Mouse (Mus musculus) embryo, embryonic 11.5 days (tissue): ENCODE results near the gene Aak1.

Experiments used
- DNase-seq: peaks from one replicate; pipeline ENCODE4 v3.0.0-alpha.2; 2012; ENCODE audit warnings: low read depth, low spot score

The Aak1 gene

DNA sequence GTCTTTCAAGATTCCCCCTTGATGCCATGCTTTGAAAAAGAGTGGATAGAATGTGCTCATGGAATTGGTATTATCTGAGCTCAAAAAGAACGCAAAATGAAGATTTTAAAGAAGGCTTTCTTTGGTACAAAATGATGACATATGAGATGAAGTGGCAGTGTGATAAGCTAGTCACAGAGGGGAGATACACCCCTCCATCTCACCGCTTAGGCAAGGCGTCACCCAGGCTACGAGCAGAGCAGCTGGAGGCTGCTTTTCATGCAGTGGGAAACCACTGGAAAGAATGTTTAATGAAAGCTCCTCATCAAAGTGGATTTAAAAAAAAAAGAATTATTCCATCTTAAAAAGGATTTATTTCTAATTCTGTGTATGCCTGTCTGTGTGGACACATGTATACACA lies 37.5 kb downstream of the Aak1 start:
- no peak for DNase-seq

DNA sequence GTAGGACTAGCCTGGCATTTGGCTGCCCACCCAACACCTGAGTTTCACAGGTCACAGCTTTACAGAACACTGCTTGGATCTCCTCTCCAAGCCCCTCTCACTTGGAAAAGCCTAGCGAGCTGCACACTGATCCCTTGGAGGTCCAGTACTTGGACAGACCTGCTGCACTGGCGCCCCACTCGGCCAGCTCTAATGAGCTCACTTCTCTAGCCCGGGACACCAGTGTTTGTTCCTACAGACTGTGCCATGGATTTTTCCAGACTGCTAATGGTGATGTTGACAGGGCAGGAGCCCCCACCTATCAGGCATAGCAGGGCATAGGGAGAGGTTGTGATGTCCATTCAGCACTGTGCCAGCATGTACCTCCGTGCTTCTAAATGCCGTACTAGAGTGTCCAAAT lies 48.2 kb downstream of the Aak1 start:
- DNase-seq: no peak

DNA sequence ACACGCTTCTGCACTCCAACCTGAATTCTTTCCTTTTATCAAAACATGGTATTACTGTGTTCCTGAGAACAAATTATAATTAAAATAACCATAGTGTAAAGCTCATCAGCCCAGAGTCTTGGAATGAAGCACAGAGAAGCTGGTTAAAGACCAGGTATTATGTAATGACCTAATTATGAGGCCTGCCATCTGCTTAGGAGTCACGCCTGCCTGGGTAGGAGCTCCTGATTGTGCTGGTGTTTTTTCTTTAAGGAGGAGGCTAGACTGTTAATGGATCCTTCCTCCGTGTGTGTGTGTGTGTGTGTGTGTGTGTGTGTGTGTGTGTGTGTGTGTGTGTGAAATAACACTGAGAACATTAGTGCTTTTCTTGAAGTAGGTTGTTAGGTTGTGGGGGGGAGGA lies 49.7 kb downstream of the Aak1 start:
- no peak for DNase-seq

DNA sequence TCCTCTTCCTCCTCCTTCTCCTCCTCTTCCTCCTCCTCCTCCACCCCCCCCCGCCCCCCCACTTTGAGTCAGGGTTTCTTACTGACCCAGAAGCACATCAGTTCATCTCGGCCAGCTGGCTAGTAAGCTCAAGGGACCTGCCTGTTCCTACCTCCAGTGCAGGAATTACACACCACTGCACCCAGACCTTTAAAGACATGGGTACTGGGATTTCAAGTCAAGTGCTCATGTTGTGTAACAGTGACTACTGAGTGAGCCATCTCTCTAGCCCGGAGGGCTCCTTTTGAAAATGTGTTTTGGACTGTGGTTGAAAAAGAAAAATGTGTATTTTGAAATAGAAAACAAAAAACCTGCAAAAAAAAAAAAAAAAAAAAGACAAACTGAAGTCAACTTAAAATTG lies 50.6 kb downstream of the Aak1 start:
- DNase-seq: no peak

DNA sequence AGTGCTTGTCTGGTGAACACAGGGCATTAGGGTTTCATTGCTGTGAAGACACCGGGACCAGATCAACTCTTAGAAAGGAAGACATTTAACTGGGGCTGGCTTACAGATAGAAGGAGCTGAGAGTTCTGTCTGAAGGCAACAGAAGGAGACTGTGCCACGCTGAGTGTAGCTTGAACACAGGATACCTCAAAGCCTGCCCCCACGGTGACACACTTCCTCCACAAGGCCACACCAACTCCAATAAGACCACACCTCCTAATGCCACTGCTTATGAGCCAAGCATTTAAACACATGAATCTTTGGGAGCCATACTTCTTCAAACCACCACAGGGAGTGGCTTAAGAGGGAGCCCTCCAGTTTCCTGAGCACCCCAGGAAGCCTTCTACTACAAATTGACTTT lies 51.2 kb downstream of the Aak1 start:
- DNase-seq: no peak

DNA sequence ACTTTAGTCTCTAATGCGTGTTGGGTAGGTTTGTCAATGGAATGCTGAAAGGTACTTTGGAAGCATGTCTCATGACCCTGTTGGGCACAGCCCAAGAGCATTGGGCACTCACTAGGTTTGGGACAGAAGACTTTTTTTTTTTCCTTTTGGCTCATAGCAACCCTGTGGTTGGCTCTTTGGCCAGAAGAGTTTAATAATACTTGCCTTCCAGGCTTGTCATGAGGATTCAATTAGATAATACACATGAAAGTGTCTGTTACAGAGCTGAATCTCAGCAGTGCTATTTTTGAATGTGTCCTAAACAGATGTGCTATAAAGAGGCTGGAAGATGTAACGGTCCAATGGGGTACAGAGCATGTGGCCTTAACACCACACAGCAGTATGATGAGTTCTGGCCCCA lies 56.2 kb downstream of the Aak1 start:
- no peak for DNase-seq

DNA sequence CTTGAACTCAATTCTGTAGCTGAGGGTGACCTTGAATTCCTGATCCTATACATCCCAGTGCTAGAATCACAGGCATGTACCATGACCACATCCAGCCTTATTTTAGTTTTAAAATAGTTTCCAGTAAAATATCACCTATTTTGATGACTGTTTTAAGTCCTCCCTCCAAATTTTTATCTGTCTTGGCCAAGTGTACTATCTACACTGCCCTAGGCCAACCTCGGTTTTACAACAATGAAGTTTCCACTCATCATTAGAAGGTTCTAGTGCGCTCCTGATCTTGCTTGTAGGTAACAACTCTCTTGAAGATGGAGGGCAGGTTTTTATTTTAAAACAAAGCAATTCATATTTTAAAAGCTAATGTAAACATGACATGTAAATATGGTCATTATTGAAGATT lies 57.9 kb downstream of the Aak1 start:
- no peak for DNase-seq

DNA sequence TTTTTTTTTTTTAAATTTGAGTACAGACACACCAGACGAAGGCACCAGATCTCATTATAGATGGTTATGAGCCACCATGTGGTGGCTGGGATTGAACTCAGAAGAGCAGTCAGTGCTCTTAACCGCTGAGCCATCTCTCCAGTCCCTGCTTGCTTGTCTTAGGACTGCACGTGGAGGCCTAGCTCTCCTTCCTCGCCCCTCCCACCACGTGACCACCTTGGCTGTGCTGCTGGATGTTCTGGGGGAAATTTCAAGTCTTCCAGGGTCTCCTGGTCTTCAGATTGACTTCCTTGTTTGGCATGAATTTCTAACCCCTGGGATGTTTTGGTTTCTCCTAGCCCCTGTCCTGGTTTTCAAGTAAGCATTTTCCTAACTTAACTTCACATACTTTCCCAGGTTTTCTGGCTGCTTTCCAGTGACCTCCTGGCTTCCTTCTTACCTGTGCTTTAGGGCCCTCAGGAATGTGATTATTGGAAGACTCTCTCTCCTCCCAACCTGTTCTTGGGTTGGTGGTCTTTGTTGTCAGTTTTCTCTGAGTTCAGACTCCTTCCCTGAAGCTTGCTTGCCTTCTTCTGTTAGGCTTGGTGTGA lies 59.3 kb downstream of the Aak1 start:
- DNase-seq: no peak

DNA sequence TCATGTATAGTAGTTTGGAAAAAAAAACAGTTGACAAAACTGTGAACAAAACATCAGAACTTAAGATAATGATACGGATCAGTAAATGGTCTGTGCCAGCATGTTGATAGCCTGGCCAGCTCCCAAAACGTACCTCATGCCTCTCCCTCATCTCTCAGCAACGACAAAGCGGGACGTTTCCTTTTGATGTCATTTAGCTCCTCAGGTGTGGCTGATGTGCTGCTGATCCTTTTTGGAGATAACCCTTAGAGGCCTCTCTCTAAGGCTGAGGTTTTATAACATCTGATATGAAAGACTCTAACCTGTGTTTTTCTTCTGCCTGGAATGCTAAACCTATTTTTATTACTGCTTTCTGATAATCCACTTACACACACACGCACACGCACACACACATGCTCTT lies 60.6 kb downstream of the Aak1 start:
- no peak for DNase-seq

DNA sequence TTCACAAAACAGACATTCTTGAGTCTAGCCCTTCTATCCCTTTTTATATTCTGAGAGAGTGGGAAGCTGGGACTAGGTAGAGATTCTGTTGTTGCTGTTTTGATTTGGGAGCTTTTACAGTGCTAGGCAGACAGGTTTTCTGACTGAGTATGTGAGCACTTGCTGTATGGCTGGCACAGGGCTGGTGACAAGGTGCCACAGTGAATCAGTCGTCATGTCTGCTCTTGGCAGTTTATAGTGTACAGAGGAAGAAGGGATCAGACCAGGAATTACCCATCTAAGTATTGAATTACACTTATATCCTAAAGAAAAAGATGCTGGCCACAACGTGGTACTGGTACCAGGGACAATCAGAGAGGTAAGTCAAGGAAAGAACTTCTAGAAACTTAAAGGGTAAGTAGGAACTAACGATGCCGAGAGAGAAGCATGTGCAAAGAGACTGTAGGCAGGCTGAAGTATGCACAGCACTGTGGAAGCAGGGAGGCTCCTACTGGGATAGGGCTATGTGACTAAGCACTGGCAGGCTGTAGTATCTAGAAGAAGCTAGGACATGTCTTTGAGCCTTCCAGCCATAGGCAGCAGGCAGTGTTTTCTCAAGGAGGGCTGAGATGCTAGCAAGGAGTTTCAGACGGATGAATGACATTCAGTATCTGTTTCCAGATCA lies 67.0 kb downstream of the Aak1 start:
- no peak for DNase-seq

DNA sequence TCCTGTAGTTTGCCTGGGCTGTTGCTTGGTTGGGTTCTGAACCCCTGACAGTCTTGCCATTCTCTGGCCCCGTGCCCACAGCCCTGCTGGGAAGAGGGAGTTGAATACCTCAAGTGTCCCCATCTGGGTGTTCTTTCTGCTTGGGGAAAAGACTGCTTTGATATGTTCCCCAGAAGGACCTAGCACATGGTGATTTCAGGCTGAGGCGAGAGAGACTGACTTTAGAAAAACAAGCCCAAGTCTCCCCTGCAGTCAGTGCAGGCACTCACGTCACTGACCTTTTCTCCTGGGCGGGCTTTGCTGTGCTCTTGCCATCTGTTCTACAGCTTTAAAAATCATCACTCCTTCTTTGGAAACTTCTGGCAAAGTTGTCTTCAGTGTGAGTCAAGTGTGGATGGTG lies 67.9 kb downstream of the Aak1 start:
- DNase-seq: no peak

DNA sequence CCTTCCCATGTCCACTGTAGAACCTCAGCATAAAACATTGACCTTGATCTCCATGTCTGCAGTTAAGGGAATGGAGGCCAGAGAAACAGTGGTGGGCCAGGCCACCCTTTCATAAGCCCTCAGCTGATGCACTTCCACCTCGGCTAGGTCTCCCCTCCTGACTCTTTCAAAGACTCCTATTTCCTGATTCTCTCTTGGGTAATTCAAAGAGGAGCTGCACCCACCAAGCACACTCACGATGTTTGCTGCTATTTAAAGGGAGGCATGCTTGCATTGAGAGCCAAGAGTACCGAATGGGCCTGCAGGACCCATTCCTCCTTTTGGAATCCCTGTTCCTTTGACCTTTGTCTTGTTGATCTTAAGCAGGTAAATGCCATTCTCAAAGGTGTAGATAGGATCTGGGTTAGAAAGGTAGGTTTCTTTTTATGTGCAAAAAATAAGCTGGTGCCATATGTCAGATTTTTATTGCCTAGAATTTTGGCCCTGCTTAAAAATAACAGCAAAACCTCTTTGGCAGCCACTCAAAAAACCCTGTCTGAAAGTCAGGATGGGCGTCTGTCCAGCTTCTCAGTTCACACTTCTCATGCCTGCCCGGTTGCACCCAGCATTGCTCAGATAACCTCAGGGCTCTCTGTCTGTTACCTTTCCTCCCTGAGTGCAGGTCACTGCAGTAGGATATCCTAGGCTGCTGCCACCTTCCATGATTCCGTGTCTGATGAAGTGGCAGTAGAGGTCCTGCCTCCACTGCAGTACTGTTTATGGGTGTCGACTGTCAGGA lies 68.9 kb downstream of the Aak1 start:
- no peak for DNase-seq

DNA sequence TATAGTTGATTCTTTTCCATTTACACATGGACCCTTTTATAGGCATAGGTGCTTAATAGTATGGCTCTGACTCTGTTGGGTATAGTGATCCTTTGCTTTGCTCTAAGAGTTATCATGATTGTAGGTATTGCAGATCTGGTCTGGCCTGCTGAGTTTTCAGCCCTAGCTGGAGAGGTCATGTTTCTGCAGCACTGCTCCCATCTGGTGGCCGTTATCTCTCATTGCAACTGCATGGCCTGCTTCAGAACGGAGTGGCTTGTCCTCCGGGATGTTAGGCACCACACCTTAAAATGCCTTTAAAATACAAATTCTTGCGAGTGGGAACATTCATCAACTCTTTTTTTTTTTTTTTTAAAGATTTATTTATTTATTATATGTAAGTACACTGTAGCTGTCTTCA lies 72.6 kb downstream of the Aak1 start:
- DNase-seq: peak; percentile 46

DNA sequence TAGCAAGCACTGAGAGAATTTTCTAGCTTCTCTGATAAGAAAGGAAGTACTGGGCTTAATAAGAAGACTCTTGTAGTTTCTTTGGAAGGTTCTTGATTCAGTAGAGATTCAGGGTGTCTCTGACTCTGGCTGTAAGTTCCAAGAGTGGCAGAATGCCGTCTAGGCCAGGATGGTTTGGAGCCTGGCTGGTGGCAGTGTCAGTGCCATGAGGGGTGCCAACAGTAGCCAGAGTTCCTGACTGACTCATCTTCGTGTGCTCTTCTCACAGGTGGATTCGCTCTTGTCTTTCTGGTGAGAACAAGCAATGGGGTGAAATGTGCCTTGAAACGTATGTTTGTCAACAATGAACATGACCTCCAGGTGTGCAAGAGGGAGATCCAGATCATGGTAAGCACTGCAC lies 75.4 kb downstream of the Aak1 start:
- DNase-seq: no peak

DNA sequence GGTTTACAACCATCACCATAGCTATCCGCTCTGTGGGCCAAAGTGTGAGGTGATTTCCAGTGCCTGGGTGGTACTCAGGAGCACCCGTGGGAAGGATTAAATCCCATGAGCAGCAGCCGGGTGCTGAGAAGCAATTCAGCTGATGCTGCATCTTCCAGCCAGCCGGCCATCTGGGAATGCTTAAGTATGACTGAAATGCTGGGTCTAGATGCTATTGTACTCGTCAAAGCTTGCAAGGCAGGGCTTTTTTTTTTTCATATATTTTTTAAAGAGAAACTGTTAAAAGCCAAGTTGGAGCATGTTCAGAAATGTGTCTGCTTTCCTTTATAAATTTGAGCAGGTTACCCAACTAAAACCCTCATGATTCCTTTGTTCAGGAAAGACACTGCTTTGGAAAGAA lies 85.2 kb downstream of the Aak1 start:
- DNase-seq: no peak

DNA sequence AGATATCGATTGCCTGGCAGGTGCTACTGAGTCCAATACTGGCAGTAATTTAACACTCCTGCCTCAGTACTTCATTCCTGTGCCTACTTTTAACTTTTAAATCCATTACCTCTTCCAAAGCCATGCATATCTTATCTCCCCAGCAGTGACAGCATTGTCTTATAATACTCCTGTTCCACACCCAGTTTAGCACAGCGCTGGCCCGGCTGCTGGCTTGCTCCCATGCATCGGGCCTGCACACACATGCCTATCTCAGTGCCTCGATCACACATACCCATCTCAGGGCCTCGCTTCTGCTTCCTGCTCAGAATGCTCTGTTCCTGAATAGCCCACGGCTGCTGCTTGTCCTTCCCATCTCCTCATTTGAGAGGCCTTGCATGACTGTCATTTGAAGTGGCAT lies 90.5 kb downstream of the Aak1 start:
- no peak for DNase-seq

DNA sequence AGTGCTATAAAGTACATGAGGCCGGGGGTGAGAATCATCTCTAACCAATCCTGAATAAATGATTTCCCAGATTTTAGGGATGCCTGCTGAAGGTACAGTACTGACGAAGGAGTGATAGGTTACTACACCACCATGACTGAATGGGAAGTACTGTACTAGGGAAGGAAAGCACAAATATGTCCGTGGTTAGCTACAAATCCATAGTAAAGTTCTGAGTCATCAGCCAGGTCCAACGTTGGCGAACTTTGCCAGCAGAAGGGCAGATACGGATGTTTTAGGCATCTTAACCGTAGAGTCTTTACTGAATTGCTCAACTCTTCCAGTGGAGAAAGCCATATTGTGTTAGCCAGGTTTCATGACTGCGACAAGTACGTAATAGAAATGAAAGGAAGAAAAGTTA lies 91.6 kb downstream of the Aak1 start:
- no peak for DNase-seq

DNA sequence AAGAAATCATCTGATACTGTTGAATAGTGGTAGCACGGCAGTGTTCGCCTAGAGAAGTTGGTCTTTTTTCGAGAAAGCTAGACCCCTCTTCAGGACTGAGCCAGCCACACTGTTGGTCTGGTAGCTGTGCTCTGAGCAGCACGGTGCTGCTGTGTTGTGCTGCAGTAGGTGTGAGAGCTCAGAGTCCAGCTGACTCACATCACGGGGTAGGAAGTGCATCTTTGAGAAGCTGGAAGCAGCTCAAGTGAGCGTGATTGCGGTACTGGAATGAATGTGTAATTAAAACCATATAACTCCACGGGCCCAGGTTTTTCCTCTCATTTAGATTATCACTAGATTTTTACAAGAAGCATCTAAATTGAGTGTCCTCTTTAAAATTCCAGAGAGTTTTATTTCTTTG lies 97.8 kb downstream of the Aak1 start:
- no peak for DNase-seq

DNA sequence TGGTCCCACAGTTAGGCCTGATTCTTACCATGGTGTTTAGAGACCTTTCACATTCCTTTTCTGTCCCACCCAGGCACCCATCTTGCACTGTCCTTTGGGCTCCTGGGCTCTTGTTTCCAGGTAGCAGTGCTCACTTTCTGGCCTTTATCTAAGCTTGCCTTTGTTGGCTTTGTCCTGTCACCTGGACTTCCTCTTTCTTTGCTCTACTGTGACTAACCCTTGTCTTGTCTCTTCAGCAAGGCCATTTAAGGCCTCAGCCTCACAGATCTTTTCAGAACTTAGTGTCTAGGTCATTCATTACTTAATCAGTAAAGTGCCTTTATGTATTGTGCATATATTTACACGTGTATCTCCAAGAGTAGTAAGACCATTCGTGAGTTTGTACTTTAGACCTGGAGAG lies 99.4 kb downstream of the Aak1 start:
- no peak for DNase-seq

DNA sequence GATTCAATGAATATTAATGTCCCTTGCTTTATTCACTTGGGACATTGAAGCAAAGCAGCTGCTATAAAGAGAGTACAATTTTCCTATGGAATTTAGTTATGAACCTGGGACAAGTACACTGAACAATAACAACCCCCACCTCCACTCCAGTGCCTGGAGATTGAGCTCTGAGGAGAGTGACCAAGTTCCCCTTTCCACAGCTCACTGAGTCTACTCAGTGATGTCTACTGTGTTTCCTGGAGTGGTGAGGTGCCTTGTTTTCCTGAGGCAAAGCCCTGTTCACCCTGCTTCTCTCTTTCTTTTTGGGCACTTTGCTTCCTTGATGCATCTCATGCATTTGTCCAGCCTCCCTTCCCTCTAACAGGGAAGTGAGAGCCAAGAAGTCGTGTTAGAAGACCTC lies 100.8 kb downstream of the Aak1 start:
- no peak for DNase-seq

DNA sequence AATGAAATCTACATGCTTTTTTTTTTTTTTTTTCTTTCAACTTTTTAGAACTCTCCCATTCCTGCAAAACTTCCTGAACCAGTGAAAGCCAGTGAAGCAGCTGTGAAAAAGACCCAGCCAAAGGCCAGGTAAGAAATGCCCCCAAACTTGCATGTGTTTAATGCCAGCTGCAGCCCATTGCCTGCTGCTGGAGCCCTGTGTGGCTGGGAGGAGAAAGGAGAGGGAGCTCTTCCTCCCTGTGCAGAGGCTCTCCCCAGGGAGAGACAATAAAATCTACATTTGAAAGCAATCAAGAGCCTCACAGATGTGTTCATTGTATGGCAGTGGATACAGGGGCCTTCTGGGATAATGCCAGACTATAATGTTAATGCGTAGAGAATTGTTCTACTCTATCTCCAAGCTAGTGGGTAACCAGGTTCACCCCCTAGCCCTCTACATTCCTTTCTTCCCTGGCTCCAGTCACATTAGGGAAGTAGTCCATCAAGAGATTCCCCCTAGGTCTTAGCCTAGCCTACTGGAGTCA lies 101.5 kb downstream of the Aak1 start:
- DNase-seq: no peak

DNA sequence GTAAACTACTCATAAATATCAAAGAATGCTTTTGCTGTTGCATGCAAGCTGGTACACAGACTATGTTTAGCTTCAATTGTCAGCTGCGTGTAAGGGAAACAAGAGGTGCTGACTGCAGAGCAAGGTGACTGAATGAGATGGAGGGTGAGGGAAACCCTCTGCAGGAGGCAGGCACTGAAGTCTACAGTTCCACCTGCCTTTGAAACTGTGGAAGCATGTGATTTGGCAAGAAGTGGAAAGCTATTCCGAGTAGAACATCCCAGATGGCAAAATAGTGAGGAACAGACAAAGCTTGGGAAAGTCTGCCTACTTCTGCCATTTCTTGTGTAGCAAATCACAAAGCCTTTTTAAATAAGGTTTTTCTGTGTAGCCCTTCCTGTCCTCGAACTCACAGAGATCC lies 106.4 kb downstream of the Aak1 start:
- no peak for DNase-seq

DNA sequence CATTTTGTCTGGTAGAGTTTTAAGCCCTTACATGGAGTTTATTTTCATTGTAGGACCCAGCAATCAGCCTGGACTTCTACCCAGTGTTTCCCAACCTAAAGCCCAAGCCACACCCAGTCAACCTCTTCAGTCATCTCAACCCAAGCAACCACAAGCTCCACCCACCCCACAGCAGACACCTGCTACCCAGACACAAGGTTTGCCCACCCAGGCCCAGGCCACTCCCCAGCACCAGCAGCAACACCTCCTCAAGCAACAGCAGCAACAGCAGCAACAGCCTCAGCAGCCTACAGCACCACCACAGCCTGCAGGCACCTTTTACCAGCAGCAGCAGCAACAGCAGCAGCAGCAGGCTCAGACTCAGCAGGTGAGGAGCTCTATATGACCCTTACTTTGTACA lies 106.9 kb downstream of the Aak1 start:
- no peak for DNase-seq
